Mouse (Mus musculus): ENCODE results near the gene Dlat.

Gene Dlat

GRCm38 (mm10) chr9:50590856-50591518 lies 68.6 kb downstream of the Dlat start:
- no peak for DNase-seq

GRCm38 (mm10) chr9:50586955-50587354 lies 72.6 kb downstream of the Dlat start:
- DNase-seq: no peak

GRCm38 (mm10) chr9:50585145-50585818 lies 74.3 kb downstream of the Dlat start:
- DNase-seq: no peak
